Mouse (Mus musculus): ENCODE measurements at regions not wholly inside any gene's neighbourhood (a gene's known extent, or its start where the extent isn't known, plus 50 kb on each side); places are given as distances from the start of the nearest gene placed in this dataset.

GRCm38 (mm10) chr6:100923070-100923469 lies 89.6 kb downstream of the Ppp4r2 start:
- no peak for DNase-seq (ENCODE audit: low spot score in 2 of 2)

GRCm38 (mm10) chr6:100923686-100924085 lies 90.3 kb downstream of the Ppp4r2 start:
- no peak for DNase-seq (ENCODE audit: low spot score in 2 of 2)

DNA sequence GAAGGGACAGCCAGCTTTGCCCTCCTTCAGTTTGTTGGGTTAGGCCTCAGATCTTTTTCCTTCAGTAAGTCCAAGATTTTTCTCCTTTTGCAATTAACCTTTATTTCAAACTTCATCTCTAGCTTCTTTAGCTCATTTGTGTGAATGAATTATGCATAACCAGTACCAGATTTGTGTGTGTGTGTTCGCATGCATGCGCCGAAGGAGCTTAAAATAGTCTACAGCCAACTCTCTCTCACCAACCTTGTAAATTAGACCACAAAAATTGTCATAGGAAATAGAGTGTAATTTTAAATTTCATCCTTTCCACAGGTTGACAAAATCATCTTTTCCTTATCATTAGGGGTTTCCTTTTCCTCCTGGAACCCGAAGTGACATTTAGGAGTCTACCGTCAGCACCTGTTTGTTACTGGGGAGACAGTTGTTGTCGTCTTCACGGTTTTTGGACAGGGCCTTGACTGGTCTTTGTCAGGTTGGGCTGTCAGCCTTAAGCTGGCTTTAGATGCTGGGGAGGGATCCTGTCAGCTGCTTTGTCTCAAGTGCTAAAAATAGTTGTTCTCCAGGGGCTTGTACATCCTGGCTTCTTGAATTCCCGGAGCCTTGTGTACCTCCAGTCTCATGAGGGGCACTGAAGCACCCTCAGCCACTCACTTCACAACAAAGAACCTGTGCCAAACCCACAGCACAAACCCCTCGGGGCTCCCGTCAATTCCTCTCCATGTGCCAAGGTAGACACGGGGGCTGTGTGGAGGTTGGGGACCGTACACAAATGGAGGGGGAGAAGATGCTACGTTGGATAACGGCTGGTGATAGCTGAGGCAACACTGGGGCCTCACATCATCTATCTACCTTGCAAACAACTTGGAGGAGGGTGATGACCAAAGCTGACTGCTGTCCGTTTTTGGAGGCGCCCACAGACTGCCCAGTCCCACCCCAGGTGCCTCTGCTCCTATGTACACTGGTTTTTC lies 95.7 kb downstream of the Ppp4r2 start:
- peak in 1 of 2 experiments; percentile 6 for DNase-seq (ENCODE audit: low spot score in 2 of 2)

DNA sequence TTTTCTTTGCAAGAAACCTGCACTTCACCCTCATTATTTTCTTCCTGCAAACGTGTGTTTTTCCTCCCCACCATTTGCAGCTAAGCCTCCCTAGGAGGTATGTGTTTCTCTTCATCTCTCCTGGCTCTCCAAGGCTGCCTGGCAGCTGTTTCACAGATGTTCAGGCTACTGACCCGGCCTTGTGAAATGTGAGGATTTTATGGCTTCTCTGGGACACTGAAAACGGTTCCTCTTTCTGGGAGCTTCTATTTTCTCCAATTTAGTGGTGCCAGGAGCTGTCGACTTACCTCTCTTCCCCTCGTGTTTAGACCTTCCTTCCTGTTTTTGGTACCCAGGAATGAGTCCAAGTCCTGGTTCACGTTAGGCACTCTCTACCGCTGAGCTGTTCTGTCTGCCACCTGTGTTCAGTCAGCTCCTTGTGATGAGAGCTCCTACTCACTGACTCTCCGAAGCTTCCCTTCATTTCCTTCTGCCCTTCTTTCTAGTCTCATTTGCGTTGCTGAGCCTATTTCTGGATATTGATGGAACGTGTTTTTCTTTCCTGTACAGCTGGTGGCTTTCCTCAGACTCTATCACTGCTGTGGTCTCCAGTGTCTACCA lies 96.4 kb downstream of the Ppp4r2 start:
- DNase-seq (ENCODE audit: low spot score in 2 of 2) = peak in 1 of 2 experiments; percentile 4

DNA sequence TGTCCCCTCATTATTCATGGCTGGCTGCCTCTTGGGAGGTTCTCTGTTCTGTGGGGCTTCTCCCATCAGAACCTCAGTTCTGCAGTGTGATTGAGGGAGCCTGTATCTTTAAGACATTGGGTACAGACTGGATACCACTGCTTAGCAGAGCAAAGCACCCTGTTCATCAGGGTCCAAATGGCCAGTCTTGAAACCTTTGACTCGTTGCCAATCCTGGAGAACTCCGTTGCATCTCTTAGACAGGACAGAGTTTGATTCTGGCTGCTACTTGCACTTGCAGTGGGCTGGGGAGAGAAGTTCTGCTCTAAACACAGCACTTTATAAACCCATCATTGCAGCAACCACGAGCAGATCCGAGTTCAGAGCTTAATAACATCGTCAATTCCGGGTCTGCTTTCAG lies 97.3 kb downstream of the Ppp4r2 start:
- no peak for DNase-seq (ENCODE audit: low spot score in 2 of 2)

DNA sequence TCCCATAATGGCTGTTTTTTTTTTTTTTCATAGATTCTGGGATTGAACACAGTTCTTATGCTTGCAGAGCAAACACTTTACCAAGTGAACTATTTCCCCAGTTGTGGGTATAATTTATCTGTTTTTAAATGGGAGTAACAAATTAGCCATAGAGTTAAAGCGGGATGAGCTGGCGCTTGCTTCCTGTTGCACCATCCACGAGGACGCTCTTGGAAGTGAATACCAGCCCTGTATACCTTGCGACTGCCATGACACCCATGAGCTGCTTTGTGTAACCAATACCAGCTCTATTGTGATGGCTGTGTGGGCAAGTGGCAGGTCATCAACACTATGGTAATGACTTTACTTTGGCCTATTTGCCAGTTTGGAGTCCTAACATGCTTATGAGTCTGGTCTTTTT lies 101.0 kb downstream of the Ppp4r2 start:
- no peak for DNase-seq (ENCODE audit: low spot score in 2 of 2)

DNA sequence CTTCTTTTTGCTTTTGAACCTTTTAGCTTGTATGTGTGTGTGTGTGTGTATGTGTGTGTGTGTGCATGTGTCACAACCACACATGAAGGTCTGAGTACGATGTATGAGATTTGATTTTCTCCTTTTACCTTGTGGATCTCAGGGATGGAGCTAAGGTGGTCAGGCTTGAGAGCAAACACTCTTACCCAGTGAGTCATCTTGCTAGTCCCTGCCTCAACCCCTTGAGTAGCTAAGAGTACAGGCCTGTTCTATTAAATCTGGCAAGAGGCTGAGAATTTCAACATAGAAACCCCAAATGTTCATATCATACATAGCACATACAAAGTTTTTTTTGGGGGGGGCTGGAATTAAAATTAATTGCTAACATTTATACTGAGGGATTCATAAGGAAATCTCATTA lies 104.4 kb downstream of the Ppp4r2 start:
- DNase-seq (ENCODE audit: low spot score in 2 of 2) = no peak

DNA sequence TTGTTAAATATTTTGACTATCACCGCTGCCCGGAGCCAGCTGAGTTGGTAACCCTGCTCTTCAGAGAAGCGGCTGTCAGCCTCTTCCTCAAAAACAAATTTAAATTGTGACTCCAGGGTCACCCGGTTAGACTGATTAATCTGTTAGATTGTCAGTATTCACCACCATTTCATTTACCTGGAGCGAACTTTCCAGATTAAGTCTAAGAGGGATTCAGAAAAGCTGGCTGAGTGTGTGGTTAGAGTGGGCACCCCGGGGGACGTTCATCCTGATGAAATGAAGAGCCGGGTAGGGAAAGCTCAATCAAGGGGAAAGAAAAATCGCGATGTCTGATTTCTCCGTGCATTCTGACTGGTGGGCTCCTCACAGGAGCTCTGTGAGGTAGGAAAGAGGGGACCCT lies 105.0 kb downstream of the Ppp4r2 start:
- DNase-seq (ENCODE audit: low spot score in 2 of 2) = no peak

DNA sequence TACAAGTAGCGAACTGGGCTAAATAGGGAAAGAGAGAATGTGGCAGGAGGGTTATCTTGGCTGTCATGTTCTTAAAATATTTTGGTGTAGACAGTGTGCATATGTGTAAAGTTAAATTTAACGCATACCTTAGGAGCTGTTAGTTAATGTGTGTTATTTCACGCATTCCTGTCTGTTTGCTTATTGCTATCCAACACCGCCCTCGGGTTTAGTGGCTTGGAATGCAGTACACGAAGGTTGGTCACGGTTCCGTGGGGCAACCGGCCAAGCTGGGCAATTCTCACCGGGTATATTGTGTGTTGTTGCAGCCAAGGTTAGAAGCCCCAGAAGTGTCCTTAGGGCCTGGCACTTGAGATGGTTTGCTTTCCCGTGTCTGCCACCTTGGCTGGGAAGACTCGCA lies 105.6 kb downstream of the Ppp4r2 start:
- no peak for DNase-seq (ENCODE audit: low spot score in 2 of 2)

- DNase-seq (ENCODE audit: low spot score in 2 of 2) = no peak
Measured at GRCm38 (mm10) chr6:100939766-100940165, 106.3 kb downstream of the Ppp4r2 start.

DNA sequence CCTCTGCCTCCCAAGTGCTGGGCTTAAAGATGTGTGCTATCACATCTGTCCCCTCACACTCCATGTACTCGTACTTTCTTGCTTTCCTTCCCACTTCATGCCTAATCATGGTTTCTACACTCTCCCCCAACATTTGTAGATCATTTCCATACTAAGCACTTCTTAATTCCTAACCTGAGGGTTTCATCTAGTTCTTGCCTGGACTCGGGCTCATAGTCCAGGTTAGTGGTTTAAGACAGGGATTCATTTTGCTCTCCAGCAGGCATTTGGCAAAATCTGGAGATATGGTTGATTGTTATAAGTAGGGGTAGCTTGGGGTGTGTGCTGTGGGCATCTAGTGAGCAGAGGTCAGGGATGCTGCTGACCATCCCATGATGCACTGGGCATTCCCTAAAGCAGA lies 108.3 kb downstream of the Ppp4r2 start:
- DNase-seq (ENCODE audit: low spot score in 2 of 2) = no peak

GRCm38 (mm10) chr6:100942956-100943355 lies 109.5 kb downstream of the Ppp4r2 start:
- no peak for DNase-seq (ENCODE audit: low spot score in 2 of 2)

- DNase-seq (ENCODE audit: low spot score in 2 of 2) = no peak
Measured at GRCm38 (mm10) chr6:100945796-100946195, 112.4 kb downstream of the Ppp4r2 start.

- no peak for DNase-seq (ENCODE audit: low spot score in 2 of 2)
Measured at GRCm38 (mm10) chr6:100948340-100948739, 114.9 kb downstream of the Ppp4r2 start.

- no peak for DNase-seq (ENCODE audit: low spot score in 2 of 2)
Measured at GRCm38 (mm10) chr6:100951646-100952045, 118.2 kb downstream of the Ppp4r2 start.

DNA sequence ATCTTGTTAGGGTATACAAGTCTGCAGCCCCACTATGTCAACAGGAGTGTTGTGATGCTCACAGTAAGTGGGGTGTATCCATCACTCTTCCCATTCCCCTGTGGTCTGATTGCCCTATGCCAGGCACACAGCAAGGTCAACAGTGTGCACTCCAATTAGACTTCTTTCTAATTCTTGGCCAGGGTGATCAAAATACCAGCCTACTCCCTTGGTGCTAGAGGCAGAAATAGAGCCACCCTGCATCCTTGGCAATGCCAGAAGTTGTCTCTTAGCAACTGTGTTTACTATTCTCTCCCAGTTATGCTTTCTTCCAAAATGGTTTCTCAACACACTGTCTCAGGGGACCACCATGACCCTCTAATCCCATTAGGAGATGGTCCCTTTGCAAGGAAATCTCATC lies 119.0 kb downstream of the Ppp4r2 start:
- DNase-seq (ENCODE audit: low spot score in 2 of 2) = peak in 1 of 2 experiments; percentile 10

GRCm38 (mm10) chr6:100954563-100954962 lies 121.1 kb downstream of the Ppp4r2 start:
- DNase-seq (ENCODE audit: low spot score in 2 of 2) = no peak

DNA sequence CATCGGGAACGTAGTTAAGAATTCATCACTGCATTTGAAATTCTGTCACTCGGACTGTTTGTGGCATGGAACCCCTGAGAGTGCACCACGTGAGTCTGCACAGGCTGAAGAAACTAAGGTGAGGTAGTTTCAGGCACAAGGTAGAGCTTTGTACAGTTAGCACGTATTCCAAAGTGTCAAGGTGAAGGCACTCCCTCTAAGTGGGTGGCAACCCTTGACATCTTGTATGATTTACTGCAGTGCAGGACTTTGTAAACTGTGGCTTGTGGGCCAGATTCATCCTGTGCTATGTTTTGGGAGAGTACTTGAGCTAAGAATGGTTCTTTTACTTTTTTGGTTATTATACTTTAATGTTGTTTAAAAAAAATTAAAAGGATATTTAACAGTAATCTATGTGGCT lies 133.1 kb downstream of the Ppp4r2 start:
- DNase-seq (ENCODE audit: low spot score in 2 of 2) = no peak

DNA sequence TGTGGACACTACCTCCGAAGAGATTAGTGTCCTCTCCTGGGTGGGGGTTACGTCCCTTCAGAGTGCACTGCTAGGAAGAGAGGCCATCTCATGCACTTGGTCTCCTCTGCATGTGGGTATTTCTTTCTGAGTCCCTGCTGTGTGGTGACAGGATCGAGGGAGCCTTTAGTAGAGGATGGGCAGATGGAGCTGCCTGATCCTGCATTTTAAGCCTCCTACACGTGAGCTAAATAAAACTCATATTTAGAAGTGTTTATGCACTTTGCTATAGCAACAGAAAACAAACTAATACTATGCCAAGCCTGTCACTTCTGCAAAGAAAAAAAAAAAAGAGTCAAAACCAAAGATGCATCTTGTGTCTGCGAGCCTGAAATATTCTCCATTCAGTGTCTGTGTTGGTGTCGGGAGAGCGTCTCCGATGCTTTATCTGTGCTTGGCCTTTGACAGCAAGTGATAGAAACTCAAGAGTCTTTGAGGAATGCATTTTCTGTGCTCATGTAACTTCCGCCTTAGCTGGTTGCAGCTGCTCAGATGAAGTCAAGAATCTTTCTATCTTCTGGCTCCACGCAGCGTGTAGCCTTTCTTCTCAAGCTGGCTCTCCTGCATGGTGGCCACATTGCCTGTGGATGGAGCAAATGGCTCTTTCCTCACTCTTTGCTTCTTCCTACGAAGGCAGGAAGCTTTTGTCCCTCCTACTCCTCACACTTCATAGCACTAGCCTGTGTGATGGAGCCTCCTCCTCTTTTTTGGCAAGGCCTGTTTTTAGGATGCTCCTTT lies 134.8 kb downstream of the Ppp4r2 start:
- DNase-seq (ENCODE audit: low spot score in 2 of 2) = no peak

- no peak for DNase-seq (ENCODE audit: low spot score in 2 of 2)
Measured at GRCm38 (mm10) chr6:100968960-100969359, 135.5 kb downstream of the Ppp4r2 start.

DNA sequence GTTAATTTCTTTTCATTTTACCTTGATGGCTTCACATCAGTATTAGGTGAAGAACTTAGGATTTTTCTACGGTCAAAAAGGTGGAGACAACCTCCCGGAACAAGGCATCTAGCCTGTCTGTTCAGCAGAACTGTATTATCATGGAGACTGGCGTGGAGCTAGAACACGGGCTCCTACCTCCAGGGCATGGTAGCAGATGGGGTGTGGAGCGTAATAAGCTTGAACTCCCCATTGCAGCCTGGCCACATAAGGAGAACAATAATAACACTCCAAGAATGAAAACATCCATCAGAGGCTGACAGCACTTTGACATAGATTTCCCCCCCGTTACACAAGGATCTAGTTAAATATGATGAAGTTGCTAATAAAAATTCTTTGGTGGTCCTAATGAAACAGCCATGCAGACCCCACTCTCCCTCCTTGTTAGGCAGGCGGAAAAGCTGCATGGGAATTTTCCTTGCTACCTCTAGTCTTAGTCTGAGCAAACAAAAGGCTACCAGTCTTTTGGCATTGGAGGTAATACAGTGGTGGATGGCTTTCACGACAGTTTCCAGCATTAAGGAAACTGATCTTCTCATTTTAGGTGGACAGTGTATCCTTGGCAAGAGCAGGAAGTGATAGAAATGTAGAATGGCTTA lies 137.5 kb downstream of the Ppp4r2 start:
- DNase-seq (ENCODE audit: low spot score in 2 of 2) = no peak

DNA sequence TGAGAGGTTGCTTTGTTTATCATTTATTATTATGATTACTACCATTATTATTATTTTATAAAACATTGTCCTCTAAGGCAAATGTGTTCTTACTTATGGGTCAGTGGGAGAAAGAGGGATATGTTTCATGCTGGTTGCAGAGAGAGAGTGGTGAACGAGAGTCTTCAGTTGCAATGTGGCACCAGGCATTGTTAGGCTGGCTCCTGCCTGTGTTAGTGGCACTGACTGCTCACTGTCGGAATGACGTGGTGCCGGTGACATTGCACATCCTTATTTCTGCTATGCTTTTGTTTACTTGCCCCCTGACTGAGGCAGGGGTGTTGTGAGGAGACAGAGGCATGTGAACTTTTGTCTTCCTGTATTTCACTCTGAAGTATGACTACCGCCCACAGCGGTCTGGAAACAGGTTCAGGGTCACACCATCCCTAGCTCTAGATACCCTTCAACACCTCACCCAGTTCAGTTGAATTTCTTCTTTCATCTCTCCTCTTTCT lies 138.1 kb downstream of the Ppp4r2 start:
- no peak for DNase-seq (ENCODE audit: low spot score in 2 of 2)
